Mouse (Mus musculus) testis, postnatal 10 days (tissue): ENCODE data around the gene Ptprg.
A peak's percentile ranks its signal among the peaks of the same experiment; 100 is the strongest.

Experiments used
- DNase-seq: peaks from one replicate; pipeline ENCODE4 v3.0.0; 2021; ENCODE audit warnings: low spot score

Gene Ptprg

GRCm38 (mm10) chr14:11565283-11565682 is 12.0 kb downstream of the Ptprg start:
- no peak for DNase-seq

DNA sequence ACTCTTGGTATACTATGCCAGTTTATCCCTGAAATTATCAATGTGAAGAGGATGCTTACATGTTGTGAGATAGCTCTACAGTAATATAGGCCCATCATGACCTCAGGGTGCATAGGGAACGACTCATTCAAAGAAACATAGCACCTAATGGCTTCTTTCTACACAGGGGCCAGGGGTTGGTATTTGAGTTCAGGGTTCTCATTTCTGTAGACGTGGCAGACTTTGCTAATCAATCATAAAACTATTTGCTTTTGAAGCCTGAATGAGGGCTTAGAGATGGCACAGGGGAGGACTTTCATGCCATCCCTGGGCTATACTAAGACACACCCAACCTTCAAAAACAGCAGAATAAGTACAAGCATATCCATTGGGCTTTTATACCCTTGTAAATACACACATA is 16.4 kb downstream of the Ptprg start:
- no peak for DNase-seq

DNA sequence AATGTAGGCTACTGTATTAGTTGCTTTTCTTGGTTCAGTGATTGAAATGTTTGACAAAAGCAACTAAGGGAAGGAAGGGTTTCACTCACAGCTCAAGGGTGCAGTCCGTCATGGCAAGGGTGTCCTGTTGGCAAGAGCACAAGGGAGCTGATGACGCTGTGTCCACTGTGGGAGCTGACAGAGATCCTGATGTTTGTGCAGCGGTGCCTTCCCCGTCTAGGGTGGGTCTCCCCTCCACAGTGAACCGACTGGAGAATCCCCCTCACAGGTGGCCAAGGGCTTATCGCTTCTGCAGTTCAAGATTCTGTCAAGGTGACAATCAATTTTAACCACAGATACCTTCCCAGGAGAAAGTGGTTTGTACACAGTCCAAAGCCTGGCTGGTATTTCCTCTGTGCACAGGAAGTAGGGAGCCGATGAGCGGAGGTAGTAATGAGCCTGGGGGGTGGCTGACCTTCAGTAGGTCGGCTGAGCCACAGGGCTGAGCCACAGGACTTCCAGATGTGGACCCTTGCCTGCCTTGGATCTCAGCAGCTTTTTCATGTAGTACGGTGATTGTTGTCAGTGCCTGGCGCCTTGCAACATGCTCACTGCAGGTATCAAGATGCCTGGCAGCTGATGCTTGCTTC is 18.5 kb downstream of the Ptprg start:
- DNase-seq, result no peak

GRCm38 (mm10) chr14:11572395-11572784 is 19.1 kb downstream of the Ptprg start:
- DNase-seq, result no peak

DNA sequence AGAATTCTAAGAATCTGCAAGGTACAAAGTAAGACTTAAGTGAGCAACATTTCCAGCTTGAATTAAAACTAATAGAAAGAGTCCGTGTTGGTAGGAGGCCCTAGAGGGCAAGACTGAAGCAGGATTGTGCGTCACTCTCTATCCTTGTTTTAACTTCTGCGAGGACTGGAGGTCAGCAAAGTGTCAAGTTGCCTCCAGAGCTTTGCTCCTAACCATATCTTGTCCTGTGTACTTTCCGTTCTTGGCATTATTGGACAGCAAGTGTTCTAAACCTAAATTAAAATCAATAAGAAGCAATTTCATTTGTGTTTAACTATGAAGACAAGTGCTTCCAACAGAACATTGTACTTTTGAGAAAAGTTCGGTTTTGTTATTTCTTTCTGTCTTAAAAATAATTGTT is 20.4 kb downstream of the Ptprg start:
- DNase-seq, result no peak

DNA sequence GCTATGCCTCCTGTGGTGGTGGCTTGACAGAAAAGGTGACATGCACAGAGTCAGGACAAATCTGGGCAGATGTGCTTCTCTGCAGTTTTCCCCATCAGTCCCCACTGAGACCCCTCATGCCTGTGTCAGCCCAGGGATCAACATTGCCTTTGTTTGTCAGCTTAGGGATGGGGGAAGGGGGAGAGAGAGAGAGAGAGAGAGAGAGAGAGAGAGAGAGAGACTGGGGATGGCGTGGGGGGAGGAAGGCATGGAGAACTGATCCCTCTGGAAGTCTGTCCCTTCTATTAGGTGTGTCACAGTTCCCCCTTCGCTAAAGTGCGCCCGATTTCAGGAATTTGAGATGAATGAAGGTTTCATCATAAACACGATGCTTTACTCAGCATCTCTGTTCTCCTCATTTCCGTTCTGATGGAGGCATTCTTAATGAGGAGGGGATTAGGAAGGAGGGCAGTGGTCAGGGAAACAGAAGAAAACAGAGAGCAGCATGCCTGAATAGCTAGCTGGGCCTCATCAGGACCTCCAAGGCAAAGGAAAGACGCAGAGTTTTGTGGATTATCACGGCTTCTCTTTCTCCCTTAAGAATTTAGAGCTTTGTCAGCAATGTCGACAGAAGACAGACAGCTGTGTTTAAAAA is 24.1 kb downstream of the Ptprg start:
- DNase-seq, result no peak

GRCm38 (mm10) chr14:11577910-11578309 is 24.6 kb downstream of the Ptprg start:
- no peak for DNase-seq

DNA sequence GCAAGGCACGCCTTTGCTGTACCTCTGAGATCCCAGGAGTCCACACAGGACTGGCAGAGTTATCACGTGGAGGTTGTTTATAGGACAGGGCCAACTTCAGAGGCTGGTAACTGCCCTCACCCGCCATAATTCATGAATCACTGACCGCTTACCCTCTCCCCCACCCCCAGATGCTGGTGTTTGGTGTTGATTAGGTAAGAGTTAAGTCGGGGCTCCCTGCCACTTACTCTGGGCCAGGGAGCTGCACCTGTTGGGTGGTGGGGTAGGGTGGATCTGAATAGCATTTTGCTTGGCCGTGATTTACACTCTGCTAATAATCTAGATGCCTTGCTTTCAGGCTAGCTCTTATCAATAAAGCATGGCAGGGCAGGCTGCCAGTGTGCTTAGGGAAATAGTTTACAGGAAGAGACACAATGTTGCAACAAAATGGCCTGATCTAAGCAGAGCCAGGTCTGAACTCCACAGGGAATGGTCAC is 25.2 kb downstream of the Ptprg start:
- DNase-seq, result peak; percentile 68

- DNase-seq, result no peak
Measured at GRCm38 (mm10) chr14:11579950-11580349, 26.6 kb downstream of the Ptprg start.

- no peak for DNase-seq
Measured at GRCm38 (mm10) chr14:11584263-11584662, 30.9 kb downstream of the Ptprg start.

GRCm38 (mm10) chr14:11584929-11585633 is 31.7 kb downstream of the Ptprg start:
- DNase-seq, result no peak

- DNase-seq, result no peak
Measured at GRCm38 (mm10) chr14:11590387-11590786, 37.1 kb downstream of the Ptprg start.

DNA sequence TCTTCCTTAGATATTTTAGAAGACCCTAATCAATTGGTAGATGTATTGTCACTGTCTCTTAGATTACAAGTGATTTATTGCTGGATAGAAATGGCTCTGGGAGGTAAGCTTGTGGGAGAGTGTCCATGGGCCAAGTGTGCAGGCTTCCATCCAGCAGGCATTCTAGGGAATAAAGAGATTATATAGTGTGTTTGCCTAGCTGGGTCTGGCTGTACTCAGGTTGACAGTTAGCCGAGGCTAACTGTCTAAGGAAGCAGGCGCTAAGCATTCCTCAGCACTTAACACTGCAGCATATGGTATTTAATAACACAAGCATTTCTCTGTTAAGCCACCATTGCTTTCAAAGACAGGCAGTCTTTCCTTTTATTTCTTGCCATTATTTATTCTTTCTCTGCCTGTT is 39.3 kb downstream of the Ptprg start:
- no peak for DNase-seq

GRCm38 (mm10) chr14:11594336-11594735 is 41.0 kb downstream of the Ptprg start:
- no peak for DNase-seq

DNA sequence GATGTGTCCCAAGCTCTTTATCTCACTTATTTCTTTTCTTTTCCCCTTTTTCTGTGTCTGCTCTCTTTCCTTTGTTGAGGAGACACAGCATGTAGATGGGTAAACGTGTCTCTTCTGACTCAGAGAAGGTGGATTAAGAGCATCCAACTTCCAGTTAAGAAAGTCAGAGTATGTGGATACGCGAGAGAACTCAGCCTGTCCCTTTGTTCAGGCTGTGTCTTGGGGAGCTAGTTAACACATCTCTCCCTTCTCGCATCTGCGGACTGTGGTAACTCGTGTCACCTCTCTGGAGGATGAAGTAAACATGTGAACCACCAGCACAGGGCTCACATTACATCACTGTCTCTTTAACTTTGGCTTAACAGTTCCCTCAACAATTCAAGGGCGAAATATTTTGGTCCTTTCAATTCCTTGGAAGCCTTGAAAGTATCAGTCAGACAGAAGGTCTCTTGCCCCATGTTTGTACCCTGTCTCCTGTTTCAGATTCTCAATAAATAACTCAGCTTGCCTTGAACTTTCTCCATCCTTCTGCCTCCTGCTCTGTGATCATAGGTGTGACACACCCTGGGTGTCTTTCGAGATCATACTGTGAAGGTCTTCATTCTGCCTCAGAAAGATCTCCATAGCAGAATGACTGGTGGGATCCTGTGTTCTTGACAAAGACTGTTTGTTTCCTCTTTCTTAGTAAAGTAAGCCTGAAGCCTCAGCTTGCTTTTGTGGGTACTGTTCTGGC is 51.0 kb downstream of the Ptprg start:
- DNase-seq, result no peak

DNA sequence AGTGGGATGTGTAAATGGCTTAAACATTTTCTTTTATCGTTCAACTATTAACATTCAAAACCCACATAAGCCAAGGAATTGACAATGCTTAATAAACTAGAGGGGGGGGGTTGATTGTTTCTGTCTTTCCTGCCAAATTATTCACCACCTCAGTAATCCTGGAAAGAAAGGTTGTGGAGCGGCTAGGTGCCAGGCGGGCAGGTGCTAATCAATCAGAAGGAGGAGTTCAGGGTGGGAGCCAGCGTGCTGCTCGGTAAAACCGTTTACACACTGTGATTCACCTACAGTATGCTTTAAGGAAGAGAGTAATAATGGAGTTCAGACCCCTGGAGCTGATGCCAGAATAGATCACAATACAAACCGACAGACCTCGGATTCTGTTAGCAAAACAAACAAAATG is 55.0 kb downstream of the Ptprg start:
- no peak for DNase-seq

DNA sequence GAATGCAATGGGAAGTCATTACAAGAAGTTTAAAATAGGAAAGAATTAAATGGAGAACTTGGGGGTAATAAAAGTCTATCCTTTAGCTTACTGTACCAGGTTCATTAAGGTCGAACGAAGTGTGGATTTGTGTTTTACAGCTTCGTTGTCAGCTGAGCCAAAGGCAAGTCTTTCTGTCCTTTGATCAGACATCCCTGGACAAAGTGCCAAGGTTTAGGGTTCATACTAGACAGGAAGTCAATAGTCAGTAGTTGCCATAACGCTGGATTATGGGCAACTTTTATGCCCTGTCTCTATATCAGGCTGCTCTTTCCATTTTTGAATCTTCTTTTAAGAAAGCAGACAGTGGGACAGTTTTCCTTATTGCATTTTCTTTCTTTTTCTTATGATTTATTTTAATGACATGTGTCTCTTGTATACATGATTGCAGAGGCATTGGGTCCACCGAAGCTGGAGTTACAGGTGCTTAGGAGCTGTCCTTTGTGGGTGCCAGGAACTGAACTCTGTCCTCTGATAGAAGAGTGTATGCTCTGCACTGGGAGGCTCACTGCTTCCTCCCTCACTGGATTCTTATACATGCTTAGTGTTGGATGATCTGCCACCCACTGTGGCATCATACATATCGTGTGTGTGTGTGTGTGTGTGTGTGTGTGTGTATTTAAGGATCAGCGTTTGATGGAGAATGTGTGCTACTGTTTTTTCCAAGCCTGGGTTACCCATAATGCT is 56.7 kb downstream of the Ptprg start:
- DNase-seq, result no peak

- no peak for DNase-seq
Measured at GRCm38 (mm10) chr14:11612426-11612825, 59.1 kb downstream of the Ptprg start.

GRCm38 (mm10) chr14:11613146-11613545 is 59.8 kb downstream of the Ptprg start:
- no peak for DNase-seq

DNA sequence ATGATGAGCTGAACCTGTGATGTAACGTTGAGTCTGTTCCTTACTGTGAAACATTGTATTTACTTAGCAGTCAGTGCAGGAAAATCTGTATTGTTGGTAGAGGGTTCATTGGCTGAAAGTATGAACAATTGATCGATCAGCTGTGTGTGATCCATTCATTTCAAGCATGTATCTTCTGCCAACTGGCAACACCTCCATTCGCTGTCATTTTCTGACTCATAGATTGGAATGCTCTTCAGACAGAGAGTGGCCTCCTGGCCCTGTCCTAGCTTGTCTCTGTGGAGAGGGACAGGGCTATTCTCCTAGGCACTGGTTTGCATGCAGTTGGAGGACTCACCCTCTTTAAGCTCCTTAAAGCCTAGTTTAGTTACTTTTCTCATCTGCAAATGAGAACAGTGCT is 62.4 kb downstream of the Ptprg start:
- DNase-seq, result no peak

DNA sequence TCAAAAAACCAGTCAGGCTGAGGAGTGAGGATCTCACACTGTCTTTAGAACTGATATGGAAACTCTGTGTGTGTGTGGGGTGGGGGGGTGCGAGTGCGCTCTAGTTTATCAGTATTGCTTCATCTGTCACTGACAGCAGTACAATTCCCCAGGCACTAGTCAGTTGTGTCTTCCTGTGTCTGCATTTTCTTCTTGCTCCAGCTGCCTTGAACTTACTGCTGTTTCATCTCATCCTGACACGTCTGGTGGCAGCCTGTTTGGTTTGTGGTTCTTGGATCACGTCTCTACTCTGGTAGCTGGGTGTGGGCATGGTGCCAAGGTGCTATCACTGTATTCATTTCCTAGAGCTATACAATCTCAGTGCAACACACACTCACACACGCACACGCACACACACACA is 64.0 kb downstream of the Ptprg start:
- peak; percentile 61 for DNase-seq

GRCm38 (mm10) chr14:11618140-11618705 is 64.9 kb downstream of the Ptprg start:
- DNase-seq, result no peak
